ENCODE assay signal across 8 mouse cellular contexts in the genomic region with DNA sequence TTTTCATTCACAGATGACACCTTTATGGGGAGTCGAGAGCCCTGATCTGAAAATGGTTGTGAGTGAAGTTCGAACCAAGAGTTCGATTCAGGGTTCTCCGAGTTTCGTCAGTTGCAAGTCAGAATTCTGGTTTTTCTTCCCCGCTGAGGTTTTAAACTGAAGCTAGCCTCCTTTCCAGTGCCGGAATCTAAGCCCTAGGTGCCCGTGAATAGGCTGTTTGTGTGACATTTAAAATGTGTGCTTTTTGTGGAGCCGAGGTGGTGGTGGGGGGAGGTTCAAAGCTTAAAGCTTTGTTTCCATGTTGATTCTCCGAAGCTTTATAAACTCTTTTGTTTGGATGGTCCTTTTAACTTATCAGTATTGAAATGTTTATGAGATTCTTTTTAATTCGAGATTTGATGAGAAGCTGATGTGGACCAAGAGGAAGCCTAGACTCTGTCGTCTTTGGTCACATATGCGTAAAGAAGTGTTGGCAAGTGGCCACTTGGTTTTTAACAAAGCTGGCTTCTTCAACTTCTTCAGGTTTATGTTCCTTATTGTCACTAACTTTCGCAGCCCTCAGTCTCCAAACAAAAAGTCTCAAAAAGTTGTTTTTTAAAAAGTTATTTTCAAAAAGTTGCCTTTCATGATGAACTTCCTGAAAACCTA. TPM values are rescaled to one million over a fixed set of nuclear protein-coding genes. Genes with fewer than 3 reads are reported as not detected.
DNase-seq lines count a peak whose midpoint lies in the region; ATAC-seq and TF ChIP-seq lines count a peak whose summit lies in the region.

No protein-coding gene starts in this region.

- peak overlapping the region; percentile 74 for H3K4me2 ChIP-seq in hindbrain, embryonic 16.5 days (ENCODE audit: low read length)
- H3K4me2 ChIP-seq in midbrain, embryonic 13.5 days (replicated peaks), result peak overlapping the region; percentile 82

- peak overlapping the region; percentile 95 for H3K4me3 ChIP-seq in lung, adult 2 months (replicated peaks; ENCODE audit: extremely low read depth, low read depth, low read length)
- peak overlapping the region; percentile 87 for H3K4me3 ChIP-seq in embryonic facial prominence, embryonic 10.5 days
- peak overlapping the region; percentile 97 for H3K4me3 ChIP-seq in hindbrain, embryonic 16.5 days (ENCODE audit: low read length)
- peak overlapping the region; percentile 73 for H3K4me3 ChIP-seq in midbrain, embryonic 13.5 days (replicated peaks)

- H3K9me3 ChIP-seq in embryonic facial prominence, embryonic 10.5 days, result no peaks in the 10 kb centered on the region
- H3K9me3 ChIP-seq in hindbrain, embryonic 16.5 days (ENCODE audit: control insufficient read depth, low read length), result no peaks in the 10 kb centered on the region
- no peaks in the 10 kb centered on the region for H3K9me3 ChIP-seq in midbrain, embryonic 13.5 days

- no peak for DNase-seq in lung, adult 2 months
- no peak for DNase-seq in lung, postnatal 4 days
- DNase-seq in embryonic facial prominence, embryonic 10.5 days (ENCODE audit: low spot score), result no peak
- DNase-seq in right cerebral cortex, postnatal 25 days, result no peak
- no peak for DNase-seq in cerebellum, adult 8-10 months
- DNase-seq in urinary bladder, adult 2 months (ENCODE audit: low spot score), result no peak

- TF ChIP-seq POLR2A in lung, adult 2 months (IDR thresholded peaks at IDR 0.05; ENCODE audit: borderline replicate concordance, extremely low read depth, low read depth, low read length), result no peak

- H3K36me3 ChIP-seq in embryonic facial prominence, embryonic 10.5 days (replicated peaks), result peaks cover 28% of the 10 kb centered on the region
- H3K36me3 ChIP-seq in hindbrain, embryonic 16.5 days (ENCODE audit: control insufficient read depth, insufficient read depth, low read length), result no peaks in the 10 kb centered on the region
- H3K36me3 ChIP-seq in midbrain, embryonic 13.5 days, result no peaks in the 10 kb centered on the region

- H3K4me1 ChIP-seq in lung, adult 2 months (ENCODE audit: control insufficient read depth, insufficient read depth, low read length), result no peaks in the 10 kb centered on the region; the same call in none of the 2 replicates
- peaks cover 8% of the 10 kb centered on the region for H3K4me1 ChIP-seq in embryonic facial prominence, embryonic 10.5 days
- H3K4me1 ChIP-seq in hindbrain, embryonic 16.5 days (ENCODE audit: control insufficient read depth, insufficient read depth, low read depth, low read length), result peaks cover 11% of the 10 kb centered on the region
- H3K4me1 ChIP-seq in midbrain, embryonic 13.5 days (replicated peaks), result peaks cover 19% of the 10 kb centered on the region

- 3% methylated on average over 14 of the region's 14 CpGs for WGBS in lung, adult 2 months
- 5% methylated on average over 14 of the region's 14 CpGs for WGBS in embryonic facial prominence, embryonic 10.5 days
- WGBS in hindbrain, embryonic 16.5 days, result 3% methylated on average over 14 of the region's 14 CpGs
- WGBS in midbrain, embryonic 13.5 days, result 3% methylated on average over 14 of the region's 14 CpGs

- no peak for TF ChIP-seq CTCF in lung, adult 2 months (IDR thresholded peaks at IDR 0.05; ENCODE audit: insufficient read depth, low read length)

- H3K27ac ChIP-seq in embryonic facial prominence, embryonic 10.5 days (replicated peaks), result peak overlapping the region; percentile 97
- peak overlapping the region; percentile 99 for H3K27ac ChIP-seq in hindbrain, embryonic 16.5 days (ENCODE audit: low read depth, low read length)
- H3K27ac ChIP-seq in midbrain, embryonic 13.5 days, result peak overlapping the region; percentile 97

- no peaks in the 10 kb centered on the region for H3K27me3 ChIP-seq in embryonic facial prominence, embryonic 10.5 days (replicated peaks; ENCODE audit: low read depth, poor library complexity, severe bottlenecking)
- H3K27me3 ChIP-seq in hindbrain, embryonic 16.5 days (replicated peaks; ENCODE audit: control insufficient read depth, insufficient read depth, low read length), result no peaks in the 10 kb centered on the region
- H3K27me3 ChIP-seq in midbrain, embryonic 13.5 days, result peaks cover 4% of the 10 kb centered on the region; the same call in 1 of the 2 replicates

- ATAC-seq in hindbrain, embryonic 16.5 days, result no peak
- no peak for ATAC-seq in midbrain, embryonic 13.5 days

- peak overlapping the region; percentile 99 for H3K9ac ChIP-seq in hindbrain, embryonic 16.5 days (ENCODE audit: low read depth, low read length)
- peak overlapping the region; percentile 99 for H3K9ac ChIP-seq in midbrain, embryonic 13.5 days (replicated peaks)

RNA-seq across cellular contexts. Expression of a gene that starts 1.4 kb away (rescaled TPM):
- 14.0 and 20.4 TPM in 2 replicates for polyA plus RNA-seq in lung, adult 2 months (2012; rRNA removed)
- polyA plus RNA-seq in embryonic facial prominence, embryonic 10.5 days (2016; fragmentation: Nextera tagmentation; extraction: Ambion mirVana), result 37.5 and 42.7 TPM in 2 replicates
- polyA plus RNA-seq in hindbrain, embryonic 16.5 days (2015; fragmentation: Nextera tagmentation; extraction: Ambion mirVana), result 37.1 and 40.4 TPM in 2 replicates
- polyA plus RNA-seq in midbrain, embryonic 13.5 days (2015; fragmentation: Nextera tagmentation; extraction: Ambion mirVana), result 66.4 and 81.6 TPM in 2 replicates
- 26.9 and 33.6 TPM in 2 replicates for polyA plus RNA-seq in urinary bladder, adult 2 months (2012; rRNA removed)

RNA-seq across cellular contexts. Expression of a gene that starts 27.6 kb away (rescaled TPM):
- polyA plus RNA-seq in lung, adult 2 months (2012; rRNA removed), result 3.0 and 5.1 TPM in 2 replicates
- 29.2 and 30.4 TPM in 2 replicates for polyA plus RNA-seq in embryonic facial prominence, embryonic 10.5 days (2016; fragmentation: Nextera tagmentation; extraction: Ambion mirVana)
- 11.9 and 14.3 TPM in 2 replicates for polyA plus RNA-seq in hindbrain, embryonic 16.5 days (2015; fragmentation: Nextera tagmentation; extraction: Ambion mirVana)
- polyA plus RNA-seq in midbrain, embryonic 13.5 days (2015; fragmentation: Nextera tagmentation; extraction: Ambion mirVana), result 17.0 and 17.6 TPM in 2 replicates
- polyA plus RNA-seq in urinary bladder, adult 2 months (2012; rRNA removed), result 9.4 and 11.0 TPM in 2 replicates

RNA-seq across cellular contexts. Expression of a gene that starts 51.8 kb away (rescaled TPM):
- 22.0 and 24.9 TPM in 2 replicates for polyA plus RNA-seq in lung, adult 2 months (2012; rRNA removed)
- polyA plus RNA-seq in embryonic facial prominence, embryonic 10.5 days (2016; fragmentation: Nextera tagmentation; extraction: Ambion mirVana), result 130 and 136 TPM in 2 replicates
- polyA plus RNA-seq in hindbrain, embryonic 16.5 days (2015; fragmentation: Nextera tagmentation; extraction: Ambion mirVana), result 41.0 and 41.5 TPM in 2 replicates
- 57.0 and 58.7 TPM in 2 replicates for polyA plus RNA-seq in midbrain, embryonic 13.5 days (2015; fragmentation: Nextera tagmentation; extraction: Ambion mirVana)
- 49.3 and 60.3 TPM in 2 replicates for polyA plus RNA-seq in urinary bladder, adult 2 months (2012; rRNA removed)
